Mouse (Mus musculus): ENCODE results near the gene Atpif1.
"Not testable (repeated sequence)": the region's sequence is repeated elsewhere in the genome, so short reads cannot be mapped to it uniquely, and the experiment has no call there.

Atpif1 gene

DNA sequence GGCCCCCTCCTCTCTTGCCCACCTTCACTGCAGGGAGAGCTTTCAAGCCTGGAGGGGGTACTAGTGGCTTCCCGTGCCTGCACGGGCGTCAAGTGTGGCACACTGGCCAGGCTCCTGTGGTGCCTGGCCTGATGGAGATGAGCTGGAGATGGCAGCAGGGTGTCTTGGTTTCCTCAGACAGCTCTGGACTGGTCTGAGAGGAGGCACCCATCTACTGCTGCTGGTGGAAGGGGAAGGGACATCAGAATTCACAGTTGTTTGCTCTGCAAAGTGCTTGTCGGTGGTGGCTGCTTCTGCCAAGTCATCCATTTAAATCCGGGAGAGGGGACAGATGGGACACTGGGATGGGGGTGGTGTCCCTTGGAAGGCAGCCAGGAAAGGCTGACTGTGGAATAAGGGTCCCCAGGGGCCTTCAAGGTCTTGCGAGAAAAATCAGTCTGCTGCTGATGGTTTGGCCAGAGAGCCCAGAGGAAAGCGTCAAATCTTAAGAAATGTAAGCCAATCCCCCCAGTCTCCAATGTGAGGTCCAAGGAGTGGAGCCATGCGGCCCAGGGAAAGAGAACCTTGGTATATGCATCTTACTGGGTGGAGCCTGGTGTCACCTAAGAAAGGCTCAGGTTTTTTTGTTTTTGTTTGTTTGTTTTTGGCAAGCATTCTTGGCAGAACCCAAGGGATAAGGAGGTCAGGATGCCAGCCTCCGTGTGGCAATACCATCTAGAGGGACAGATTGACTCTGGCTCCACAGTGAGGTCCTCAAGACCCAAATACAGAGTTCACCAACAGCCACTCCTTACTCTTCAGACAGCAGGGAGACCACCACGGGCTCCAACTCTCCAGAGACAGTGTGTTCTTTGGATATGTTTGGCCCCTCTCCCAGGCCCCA, 41.0 kb downstream of the Atpif1 start:
- DNase-seq (ENCODE audit: low spot score in 2 of 2) = no peak

- no peak for DNase-seq (ENCODE audit: low spot score in 2 of 2)
Measured at GRCm38 (mm10) chr4:132491748-132492147, 41.7 kb downstream of the Atpif1 start.

- DNase-seq (ENCODE audit: low spot score in 2 of 2) = no peak
Measured at GRCm38 (mm10) chr4:132491057-132491456, 42.4 kb downstream of the Atpif1 start.

- DNase-seq (ENCODE audit: low spot score in 2 of 2) = no peak
Measured at GRCm38 (mm10) chr4:132490273-132491010, 43.0 kb downstream of the Atpif1 start.

DNA sequence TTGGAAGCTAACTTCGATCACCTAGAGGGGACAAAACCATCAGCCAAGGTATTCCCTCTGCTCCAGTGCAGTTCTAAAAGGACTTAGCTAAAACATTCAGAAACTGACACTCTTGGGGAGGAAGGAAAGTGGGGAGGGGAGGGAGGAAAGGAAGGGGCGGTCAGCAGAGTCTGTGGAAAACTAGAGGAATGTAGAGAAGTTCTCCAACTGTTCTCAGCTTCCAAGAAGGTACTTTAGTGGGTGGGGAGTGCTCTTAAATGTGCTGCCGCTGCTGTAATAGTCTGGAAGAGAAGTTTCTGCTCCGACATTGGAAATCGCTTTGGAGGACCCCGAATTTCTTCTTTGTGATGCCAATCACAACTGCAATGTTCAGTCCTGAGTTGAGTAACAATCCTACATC, 44.5 kb downstream of the Atpif1 start:
- DNase-seq (ENCODE audit: low spot score in 2 of 2) = no peak

DNA sequence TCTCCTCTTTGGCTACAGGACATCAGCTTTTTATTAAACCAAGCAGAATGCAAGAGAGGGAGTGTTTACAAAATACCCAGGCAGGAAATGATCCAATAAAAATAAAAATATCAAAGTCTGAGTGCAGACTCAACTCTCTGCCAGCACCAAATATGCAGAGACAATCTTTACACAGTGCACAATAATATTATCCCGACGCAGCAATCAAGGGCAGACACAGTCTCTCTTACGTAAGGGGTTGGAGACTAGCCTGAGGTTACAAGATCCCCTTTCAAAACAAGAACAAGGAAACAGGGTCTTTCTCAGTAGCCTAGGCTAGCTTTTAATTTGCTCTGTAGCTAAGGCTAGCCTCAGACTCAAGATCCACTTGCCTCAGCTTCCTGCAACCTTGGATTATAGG, 44.9 kb downstream of the Atpif1 start:
- no peak for DNase-seq (ENCODE audit: low spot score in 2 of 2)

GRCm38 (mm10) chr4:132484820-132485219, 48.6 kb downstream of the Atpif1 start:
- DNase-seq (ENCODE audit: low spot score in 2 of 2) = no peak

GRCm38 (mm10) chr4:132484231-132484630, 49.2 kb downstream of the Atpif1 start:
- no peak for DNase-seq (ENCODE audit: low spot score in 2 of 2)

- no peak for DNase-seq (ENCODE audit: low spot score in 2 of 2)
Measured at GRCm38 (mm10) chr4:132482956-132483608, 50.4 kb downstream of the Atpif1 start.

DNA sequence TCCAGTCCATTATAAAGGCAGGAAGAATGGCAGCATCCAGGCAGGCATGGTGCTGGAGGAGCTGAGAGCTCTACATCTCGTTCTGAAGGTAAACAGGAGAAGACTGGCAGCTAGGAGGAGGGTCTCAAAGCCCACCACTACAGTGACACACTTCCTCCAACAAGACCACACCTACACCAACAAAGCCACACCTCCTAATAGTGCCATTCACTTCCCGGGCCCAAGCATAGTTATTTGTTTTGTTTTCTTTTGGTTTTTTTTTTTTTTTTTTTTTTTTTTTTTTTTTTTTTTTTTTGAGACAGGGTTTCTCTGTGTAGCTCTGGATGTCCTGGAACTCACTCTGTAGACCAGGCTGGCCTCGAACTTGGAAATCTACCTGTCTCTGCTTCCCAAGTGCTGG, 51.4 kb downstream of the Atpif1 start:
- not testable (repeated sequence) for DNase-seq (ENCODE audit: low spot score in 2 of 2)
